Mouse (Mus musculus) liver, postnatal 0 days (tissue): ENCODE measurements around the gene Ahsg. TPM values are rescaled to one million over a fixed set of nuclear protein-coding genes. Genes with fewer than 3 reads are reported as not detected.

Source experiments
- ATAC-seq: fragments of 200-750 bp; cut with Nextera tagmentation; 2 replicates; pipeline ENCODE4 v1.8.0; 2017; ENCODE audit warnings: mild to moderate bottlenecking, moderate library complexity
- DNase-seq: peaks from one replicate; pipeline ENCODE4 v3.0.0-alpha.2; 2016
- H3K27ac ChIP-seq: fragments of 300-500 bp; sonication (generic); 2 replicates; pipeline ENCODE4 v1.5.1; 2014; ENCODE audit warnings: antibody characterized with exemption, moderate library complexity, mild to moderate bottlenecking, low read depth
- H3K27me3 ChIP-seq: fragments of 300-500 bp; sonication (generic); 2 replicates; pipeline ENCODE4 v1.6.1; 2014; ENCODE audit warnings: low read length, control low read depth, mixed read lengths; ENCODE audit not compliant: insufficient read depth
- H3K36me3 ChIP-seq: fragments of 300-500 bp; sonication (generic); replicated peaks from 2 replicates; pipeline ENCODE4 v1.6.1; 2014; ENCODE audit warnings: mild to moderate bottlenecking, control low read depth, low read length, moderate library complexity, mixed read lengths; ENCODE audit not compliant: insufficient read depth
- H3K4me1 ChIP-seq: fragments of 300-500 bp; sonication (generic); 2 replicates; pipeline ENCODE4 v1.6.1; 2014; ENCODE audit warnings: antibody characterized with exemption, mild to moderate bottlenecking, control low read depth; ENCODE audit not compliant: insufficient read depth
- H3K4me2 ChIP-seq: fragments of 300-500 bp; sonication (generic); 2 replicates; pipeline ENCODE4 v1.6.1; 2014; ENCODE audit warnings: low read depth, mild to moderate bottlenecking, low read length, moderate library complexity, mixed read lengths
- H3K4me3 ChIP-seq: fragments of 300-500 bp; sonication (generic); 2 replicates; pipeline ENCODE4 v1.5.1; 2014; ENCODE audit warnings: low read depth, low read length
- H3K9ac ChIP-seq: fragments of 300-500 bp; sonication (generic); replicated peaks from 2 replicates; pipeline ENCODE4 v1.6.1; 2014; ENCODE audit warnings: mild to moderate bottlenecking, moderate library complexity
- H3K9me3 ChIP-seq: fragments of 300-500 bp; sonication (generic); 2 replicates; pipeline ENCODE4 v1.6.1; 2016; ENCODE audit warnings: mild to moderate bottlenecking, control low read depth, low read length, mixed read lengths
- CTCF ChIP-seq: sonication (generic); IDR thresholded peaks from 2 replicates; pipeline ENCODE4 v1.5.1; 2016; ENCODE audit warnings: antibody characterized with exemption, low read depth
- EP300 ChIP-seq: IDR thresholded peaks from 2 replicates; pipeline ENCODE4 v1.6.1; 2016; ENCODE audit warnings: antibody characterized with exemption, low read depth, mild to moderate bottlenecking
- WGBS: fragments of 180-500 bp; shearing (Covaris S2); extraction: QIAGEN DNeasy Blood & Tissue Kit; methylation state at CpG from one replicate; pipeline ENCODE4 v1.1.7; 2014; ENCODE audit not compliant: insufficient replicate concordance; 5-methylcytosine and 5-hydroxymethylcytosine counted together
- polyA plus RNA-seq: library from polyadenylated mRNA; unstranded; fragments of >200 nt; fragmentation: Nextera tagmentation; extraction: Ambion mirVana; gene quantifications from 2 replicates; pipeline ENCODE4 v1.2.1, GENCODE M21; 2015

The Ahsg gene
- 25,564 and 27,060 TPM in 2 replicates for polyA plus RNA-seq

- Histone ChIP-seq H3K9me3 (no peaks in the 10 kb centered on the region), H3K4me3 (peak within 1 kb of the TSS; percentile 34), H3K36me3 (no peaks in the 10 kb centered on the region; the same call in 1 of the 2 replicates), H3K4me1 (peaks cover 17% of the 10 kb centered on the region), H3K27ac (peak within 1 kb of the TSS; percentile 98), H3K27me3 (no peaks in the 10 kb centered on the region), H3K4me2 (peak within 1 kb of the TSS; percentile 55), H3K9ac (peak within 1 kb of the TSS; percentile 57)
- DNase-seq = no peak
- 33% methylated on average over 11 of the region's 11 CpGs for WGBS
- ATAC-seq = peak; percentile 9
- TF ChIP-seq CTCF (no peak), EP300 (no peak)
Measured at GRCm38 (mm10) chr16:22890683-22891510, at the start of gene Ahsg. Gene Ahsg, plus strand, starts transcription at chr16:22891277.

DNA sequence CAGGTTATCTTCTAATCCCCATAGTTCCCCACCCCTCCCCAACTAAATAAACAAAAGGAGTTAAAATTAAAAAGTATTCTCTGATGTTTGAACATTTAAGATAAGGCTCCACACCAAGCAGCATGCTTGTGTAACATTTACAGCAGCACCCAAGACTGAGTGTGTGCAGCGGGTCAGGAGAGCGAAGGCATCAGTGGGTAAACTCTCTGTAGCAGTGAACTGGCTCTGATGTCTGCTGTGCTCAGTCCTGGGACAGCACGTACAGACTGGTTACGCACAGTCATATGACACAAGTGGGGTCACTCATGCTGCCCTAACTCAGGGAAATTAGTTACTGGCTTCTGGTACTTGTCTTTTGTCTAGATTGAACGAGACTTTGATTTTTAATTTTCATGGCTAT is 48.2 kb upstream of the Ahsg start:
- Histone ChIP-seq H3K9me3 (no peaks in the 10 kb centered on the region), H3K27ac (peak overlapping the region; percentile 81), H3K4me3 (no peak overlapping the region), H3K4me1 (peaks cover 16% of the 10 kb centered on the region), H3K36me3 (peaks cover 22% of the 10 kb centered on the region), H3K4me2 (no peak overlapping the region), H3K9ac (no peak overlapping the region), H3K27me3 (no peaks in the 10 kb centered on the region)
- DNase-seq (peak; percentile 20), ATAC-seq (peak; percentile 66)
- WGBS = 76% methylated on average over 5 of the region's 5 CpGs
- TF ChIP-seq EP300 (peak; percentile 40), CTCF (no peak)

GRCm38 (mm10) chr16:22844061-22844801 is 46.8 kb upstream of the Ahsg start:
- 13% methylated on average over 26 of the region's 26 CpGs for WGBS
- TF ChIP-seq EP300 (no peak), CTCF (no peak)
- Histone ChIP-seq H3K4me2 (peak overlapping the region; percentile 75), H3K4me1 (peaks cover 16% of the 10 kb centered on the region), H3K27ac (peak overlapping the region; percentile 81), H3K36me3 (peaks cover 11% of the 10 kb centered on the region), H3K9me3 (no peaks in the 10 kb centered on the region), H3K4me3 (peak overlapping the region; percentile 45), H3K27me3 (no peaks in the 10 kb centered on the region), H3K9ac (peak overlapping the region; percentile 65)
- DNase-seq (peak; percentile 82), ATAC-seq (peak; percentile 81)

GRCm38 (mm10) chr16:22844834-22845233 is 46.2 kb upstream of the Ahsg start:
- peaks cover 16% of the 10 kb centered on the region for H3K4me1 ChIP-seq
- peaks cover 7% of the 10 kb centered on the region for H3K36me3 ChIP-seq
- no peaks in the 10 kb centered on the region for H3K27me3 ChIP-seq
- H3K4me3 ChIP-seq = no peak overlapping the region
- peak overlapping the region; percentile 81 for H3K27ac ChIP-seq
- DNase-seq = no peak
- H3K9ac ChIP-seq = no peak overlapping the region; the same call in 1 of the 2 replicates
- H3K9me3 ChIP-seq = no peaks in the 10 kb centered on the region
- TF ChIP-seq EP300 = no peak
- no peak for TF ChIP-seq CTCF
- H3K4me2 ChIP-seq = peak overlapping the region; percentile 75
- 64% methylated on average over 5 of the region's 5 CpGs for WGBS
- no peak for ATAC-seq

GRCm38 (mm10) chr16:22845481-22845880 is 45.6 kb upstream of the Ahsg start:
- TF ChIP-seq EP300 (0 out of 2 replicates have a peak, but pooled peaks have one; percentile 27), CTCF (no peak)
- DNase-seq (peak; percentile 66), ATAC-seq (peak; percentile 80)
- no peak overlapping the region; the same call in 1 of the 2 replicates for H3K9ac ChIP-seq
- no peaks in the 10 kb centered on the region for H3K27me3 ChIP-seq
- H3K4me1 ChIP-seq = peaks cover 16% of the 10 kb centered on the region
- H3K36me3 ChIP-seq = peaks cover 12% of the 10 kb centered on the region
- peak overlapping the region; percentile 81 for H3K27ac ChIP-seq
- peak overlapping the region; percentile 75 for H3K4me2 ChIP-seq
- no peaks in the 10 kb centered on the region for H3K9me3 ChIP-seq
- H3K4me3 ChIP-seq = no peak overlapping the region
- 80% methylated on average over 4 of the region's 4 CpGs for WGBS

- peaks cover 18% of the 10 kb centered on the region for H3K4me1 ChIP-seq
- no peaks in the 10 kb centered on the region for H3K9me3 ChIP-seq
- H3K9ac ChIP-seq = no peak overlapping the region
- TF ChIP-seq EP300 = no peak
- TF ChIP-seq CTCF = no peak
- no peak overlapping the region for H3K4me3 ChIP-seq
- H3K27ac ChIP-seq = no peak overlapping the region
- no peak for ATAC-seq
- peaks cover 13% of the 10 kb centered on the region for H3K36me3 ChIP-seq
- H3K4me2 ChIP-seq = no peak overlapping the region
- no peak for DNase-seq
- WGBS = 69% methylated on average over 1 of the region's 1 CpGs
- H3K27me3 ChIP-seq = no peaks in the 10 kb centered on the region
Measured at GRCm38 (mm10) chr16:22847686-22848085, 43.4 kb upstream of the Ahsg start.
